Mouse (Mus musculus) cerebellum, postnatal 36 days (tissue): ENCODE measurements at regions not wholly inside any gene's neighbourhood (a gene's known extent, or its start where the extent isn't known, plus 50 kb on each side); places are given as distances from the start of the nearest gene placed in this dataset.
A peak's percentile ranks its signal among the peaks of the same experiment; 100 is the strongest.
"Not testable (repeated sequence)": the region's sequence is repeated elsewhere in the genome, so short reads cannot be mapped to it uniquely, and the experiment has no call there.

Experiments used
- DNase-seq, 2 experiments: peaks; one replicate each; pipeline ENCODE4 v3.0.0; 2021 to 2022; ENCODE audit warnings: mixed read lengths in 2 of 2

DNA sequence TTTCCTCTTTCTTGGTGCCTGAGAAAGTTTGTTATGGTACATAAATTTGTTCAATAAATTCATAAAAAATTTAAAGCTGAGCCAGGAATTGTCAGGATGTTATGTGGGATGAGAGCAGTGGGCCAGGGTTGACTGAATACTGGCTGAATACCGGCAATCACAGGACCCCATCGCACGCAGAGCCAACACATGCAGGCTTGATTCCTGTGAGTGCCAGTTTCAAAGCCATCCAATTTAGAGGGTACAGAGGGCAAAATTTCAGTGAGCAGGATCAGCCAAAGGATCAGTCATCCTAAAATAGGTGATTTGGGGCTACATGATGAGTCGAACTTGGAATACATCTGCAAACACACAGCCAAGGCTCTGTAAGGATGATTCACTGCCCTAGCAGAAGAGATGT is 583.6 kb upstream of the Nectin3 start:
- DNase-seq = no peak

- no peak for DNase-seq
These were observed 582.0 kb upstream of the Nectin3 start for GRCm38 (mm10) chr16:47080330-47080729.

DNA sequence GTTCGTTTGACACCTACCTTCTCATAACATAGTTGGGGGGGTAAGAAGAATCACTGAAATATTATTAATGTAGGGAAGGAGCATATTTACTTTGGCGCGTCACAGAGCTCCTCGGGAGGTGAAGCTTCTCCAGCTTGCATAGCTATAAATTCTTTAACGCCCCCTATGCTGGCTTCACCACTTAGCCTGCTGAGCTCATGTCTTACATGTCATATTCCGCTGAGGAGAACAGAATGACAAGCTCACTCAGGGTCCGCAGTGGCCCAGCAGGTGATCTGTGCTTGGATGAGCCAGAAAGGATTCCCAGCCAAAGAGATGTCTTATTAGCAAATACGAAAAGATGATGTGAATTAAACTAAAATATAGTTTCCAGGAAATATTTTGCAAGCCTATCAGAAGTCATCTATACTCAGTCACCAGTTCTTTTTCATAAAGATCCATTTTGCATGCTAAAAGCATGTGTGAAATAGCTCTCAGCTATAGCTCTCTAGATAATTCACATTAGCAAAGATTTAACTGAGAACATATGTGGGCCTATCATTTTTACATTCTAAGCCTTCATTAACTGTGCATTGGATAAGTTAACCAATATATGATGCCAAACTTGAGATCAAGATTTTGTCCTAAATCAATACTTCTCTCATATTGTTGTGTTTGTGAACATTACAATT is 561.1 kb upstream of the Nectin3 start:
- DNase-seq = peak; percentile 13 to 41

DNA sequence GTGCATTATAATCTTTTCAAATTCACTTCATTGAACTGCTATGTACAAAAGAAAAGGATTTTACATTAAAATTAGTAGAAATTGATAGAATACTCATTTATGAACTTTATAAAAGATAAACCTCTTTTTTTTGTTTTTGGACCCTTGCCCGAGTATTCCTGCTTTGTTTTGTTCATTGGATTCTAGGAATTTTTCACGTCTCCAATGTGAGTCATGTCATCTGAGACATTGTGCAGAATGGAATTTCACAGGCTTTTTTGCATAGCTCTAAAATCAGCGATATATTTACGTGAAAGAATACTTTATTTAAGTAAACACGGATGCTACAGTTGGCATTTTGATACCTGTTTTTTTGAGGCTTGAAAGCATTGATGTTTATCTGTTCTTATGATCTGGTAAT is 560.5 kb upstream of the Nectin3 start:
- no peak for DNase-seq

DNA sequence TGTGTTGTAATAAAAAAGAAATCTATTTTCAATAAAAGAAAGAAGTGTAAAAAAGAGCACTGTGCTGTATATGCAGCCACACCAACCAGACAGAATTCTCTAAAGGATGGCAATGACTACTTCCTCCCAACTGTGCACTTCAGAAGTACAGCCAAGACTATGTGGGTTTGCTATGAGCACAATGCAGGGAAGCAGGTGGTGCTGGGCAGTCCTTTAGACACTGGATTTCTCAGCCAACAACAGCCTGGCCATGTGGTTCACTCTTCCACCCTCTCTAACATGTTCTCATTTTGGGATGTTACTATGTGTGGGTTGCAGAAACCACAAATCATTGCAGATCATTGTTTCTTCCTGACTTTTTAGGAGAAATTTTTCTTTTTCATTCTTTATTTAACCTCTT is 527.6 kb upstream of the Nectin3 start:
- DNase-seq = peak; percentile 29 to 32

DNA sequence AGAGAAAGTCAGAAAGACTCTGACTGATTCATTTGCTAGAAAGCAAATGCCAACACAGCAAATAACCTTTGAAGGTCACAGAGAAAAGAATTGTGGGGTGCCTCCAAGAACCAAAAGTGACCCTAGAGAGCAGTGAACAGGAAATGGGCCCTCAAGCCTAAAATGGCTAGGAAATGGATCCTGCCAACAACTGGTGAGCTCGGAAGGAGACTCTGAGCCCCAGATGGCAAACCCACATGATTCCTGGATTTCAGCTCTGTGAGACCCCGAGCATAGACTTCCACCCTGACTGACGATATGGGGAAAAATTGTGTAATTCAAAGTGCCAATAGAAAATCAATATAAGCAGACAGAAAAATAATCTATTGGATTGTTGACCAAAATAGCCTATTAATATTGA is 519.2 kb upstream of the Nectin3 start:
- no peak for DNase-seq

- DNase-seq = no peak
These were observed 484.7 kb upstream of the Nectin3 start for GRCm38 (mm10) chr16:46982910-46983600.

- no peak for DNase-seq
These were observed 484.1 kb upstream of the Nectin3 start for GRCm38 (mm10) chr16:46982272-46982909.

DNA sequence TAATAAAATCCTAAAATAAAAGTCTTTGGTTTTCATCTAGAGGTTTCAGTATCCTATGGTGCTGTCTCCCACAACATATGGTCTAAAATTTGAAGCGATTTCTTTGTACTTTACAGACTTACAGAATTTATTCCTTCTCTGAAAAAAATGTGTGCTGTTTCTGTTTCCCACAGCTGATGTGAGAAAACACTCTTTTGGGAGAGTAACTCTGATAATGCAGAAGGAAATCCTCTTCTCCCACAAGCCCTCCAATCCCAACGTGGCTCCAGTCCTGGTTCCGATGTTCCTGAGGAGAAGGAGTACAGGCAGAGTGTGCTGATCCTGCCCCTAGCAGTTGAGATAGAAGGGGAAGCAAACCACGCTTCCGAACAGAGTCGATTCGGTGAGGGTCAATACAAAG is 467.4 kb upstream of the Nectin3 start:
- no peak for DNase-seq

DNA sequence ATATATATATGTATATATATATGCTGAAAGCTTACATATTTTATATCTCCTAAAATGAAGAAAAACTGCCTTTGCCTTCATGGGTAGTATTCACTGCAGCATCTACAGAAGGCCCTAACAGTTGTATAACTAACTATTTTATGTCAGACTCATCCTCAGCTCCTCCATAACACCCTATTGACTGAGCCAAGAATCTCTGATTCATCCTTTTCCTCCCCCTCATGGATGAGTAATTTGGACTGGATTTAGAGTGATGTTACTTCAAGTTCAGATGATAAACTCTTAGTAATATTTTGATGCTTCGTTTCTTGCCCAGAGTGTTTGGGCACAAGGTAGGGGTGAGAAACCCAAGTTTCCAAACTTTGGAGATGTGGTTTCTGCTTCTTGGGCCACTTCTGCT is 458.7 kb upstream of the Nectin3 start:
- DNase-seq = no peak

DNA sequence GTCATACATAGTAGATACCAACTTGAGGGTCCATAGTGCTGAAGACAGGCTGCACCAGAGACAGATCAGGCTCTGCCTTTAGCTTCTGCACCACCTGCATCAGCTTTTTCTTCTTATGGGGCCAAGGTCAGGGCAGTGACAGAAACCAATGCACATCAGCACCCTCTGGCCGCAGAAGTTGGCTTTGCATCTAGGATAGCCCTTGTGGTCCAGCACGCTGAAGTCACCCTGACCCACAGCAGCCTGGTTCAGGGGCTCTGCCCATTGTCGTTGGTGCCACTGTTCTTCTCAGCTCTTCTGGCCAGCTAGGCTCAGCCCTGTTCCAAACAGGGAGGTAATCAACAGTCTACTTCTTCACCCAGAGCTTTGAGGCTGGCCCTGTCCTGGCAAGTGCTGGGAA is 427.7 kb upstream of the Nectin3 start:
- DNase-seq = peak; percentile 2

GRCm38 (mm10) chr16:46894576-46895203 is 396.4 kb upstream of the Nectin3 start:
- DNase-seq = peak in 1 of 2 experiments; percentile 9

- no peak for DNase-seq
These were observed 380.4 kb upstream of the Nectin3 start for GRCm38 (mm10) chr16:46878739-46879138.

GRCm38 (mm10) chr16:46863959-46864358 is 365.6 kb upstream of the Nectin3 start:
- DNase-seq = no peak

GRCm38 (mm10) chr16:46849534-46849933 is 351.2 kb upstream of the Nectin3 start:
- no peak for DNase-seq

GRCm38 (mm10) chr16:46848755-46849154 is 350.4 kb upstream of the Nectin3 start:
- no peak for DNase-seq

DNA sequence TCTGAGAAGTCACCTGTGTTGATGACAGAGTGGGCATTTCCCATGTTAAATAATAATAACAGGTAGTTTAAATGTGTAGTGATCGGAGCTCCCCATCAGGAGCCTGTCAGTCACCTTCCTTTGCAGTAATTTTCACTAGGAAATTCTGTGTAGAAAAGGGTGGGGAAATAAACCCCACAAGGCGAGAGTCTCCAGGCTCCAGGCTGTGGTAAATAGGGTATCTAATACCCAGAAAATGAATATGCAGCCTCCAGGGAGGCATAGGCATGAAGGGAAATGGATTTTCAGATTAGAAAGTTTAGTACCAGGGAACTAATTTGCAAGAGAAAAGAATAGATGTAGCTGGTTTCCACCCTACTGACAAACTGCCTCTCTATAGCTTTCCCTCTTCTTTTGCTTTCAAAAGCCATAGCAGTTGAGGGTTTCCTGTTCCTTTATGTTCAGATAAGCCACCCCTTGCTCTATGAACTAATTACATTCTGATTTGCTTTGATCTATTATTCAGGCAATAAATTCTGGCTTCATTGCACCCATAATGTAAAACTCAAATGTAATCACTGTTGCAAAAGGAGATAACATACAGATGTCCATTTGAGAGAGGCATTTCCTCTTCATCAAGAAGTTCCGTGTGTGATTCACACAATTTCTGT is 349.5 kb upstream of the Nectin3 start:
- no peak for DNase-seq

DNA sequence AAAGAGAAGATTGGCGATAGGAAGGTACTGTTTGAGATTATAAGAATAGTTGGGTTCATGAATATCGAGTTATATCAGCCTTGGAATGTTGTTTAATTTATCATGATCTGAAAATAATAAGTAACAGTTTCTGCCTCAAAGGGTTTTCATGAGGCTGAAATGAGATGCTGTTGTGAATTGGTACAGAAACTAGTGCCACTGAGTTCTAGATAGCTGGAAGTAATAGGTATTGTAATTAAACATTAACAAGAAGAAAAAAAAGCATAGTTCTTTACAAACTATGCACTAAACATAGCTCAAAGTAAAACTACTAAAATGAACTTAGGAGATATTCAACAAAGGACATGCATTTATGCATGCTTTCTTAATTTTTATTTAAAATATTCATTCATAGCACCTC is 342.9 kb upstream of the Nectin3 start:
- no peak for DNase-seq

GRCm38 (mm10) chr16:46840764-46841163 is 342.4 kb upstream of the Nectin3 start:
- DNase-seq = no peak

GRCm38 (mm10) chr16:46825147-46825546 is 326.8 kb upstream of the Nectin3 start:
- DNase-seq = no peak

DNA sequence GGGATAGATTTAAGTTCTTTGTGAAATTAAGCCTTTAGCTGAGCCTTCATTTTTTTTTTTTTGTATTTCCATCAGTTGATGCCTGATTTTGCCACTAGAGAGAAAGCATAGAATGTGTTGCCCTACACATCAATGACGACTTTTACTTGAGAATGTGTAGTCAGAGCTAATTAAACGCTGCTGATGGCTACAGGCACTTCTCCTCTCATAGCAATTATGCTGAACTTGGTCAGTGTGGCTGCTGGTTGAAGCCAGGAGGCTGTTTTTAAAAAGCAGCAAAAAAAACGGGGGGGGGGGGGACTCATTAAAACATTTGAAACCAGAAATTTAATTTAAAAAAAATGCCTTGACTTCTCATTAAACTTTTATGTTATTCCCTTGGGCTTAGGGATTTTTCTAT is 324.4 kb upstream of the Nectin3 start:
- DNase-seq = no peak

DNA sequence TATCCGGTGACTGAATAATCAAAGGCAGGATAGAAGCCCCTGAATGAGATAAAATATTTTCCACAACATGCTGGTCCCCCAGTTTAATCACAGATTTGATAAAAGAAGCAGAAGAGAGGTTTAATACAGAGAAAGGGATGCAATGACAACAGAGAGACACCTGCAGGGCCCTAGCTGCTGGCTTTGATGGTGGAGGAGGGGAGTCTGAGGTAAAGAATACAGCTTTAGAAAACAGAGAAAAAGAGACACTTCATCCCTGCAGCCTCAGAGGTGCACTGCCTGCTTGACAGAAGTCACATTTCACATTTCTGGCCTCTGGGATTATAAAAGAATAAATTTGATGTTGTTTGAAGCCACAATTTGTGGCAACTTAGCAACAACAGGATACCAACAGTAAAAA is 319.9 kb upstream of the Nectin3 start:
- no peak for DNase-seq

DNA sequence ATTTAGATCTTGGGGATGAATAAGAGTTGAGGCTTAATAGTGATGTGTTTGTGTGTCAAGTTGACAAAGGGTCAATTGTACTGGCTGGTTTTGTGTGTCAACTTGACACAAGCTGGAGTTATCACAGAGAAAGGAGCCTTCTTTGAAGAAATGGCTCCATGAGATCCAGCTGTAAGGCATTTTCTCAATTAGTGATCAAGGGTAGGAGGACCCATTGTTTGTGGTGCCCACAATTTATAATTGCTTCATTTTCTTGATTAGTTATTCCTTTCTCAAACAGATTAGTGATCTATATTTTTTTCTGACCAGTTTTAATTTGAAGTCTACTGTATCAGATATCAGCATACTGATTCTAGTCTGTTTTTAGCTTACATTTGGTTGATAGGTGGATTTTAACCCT is 313.5 kb upstream of the Nectin3 start:
- not testable (repeated sequence) for DNase-seq
